Mouse (Mus musculus): ENCODE results near the gene Aebp1.

DNA sequence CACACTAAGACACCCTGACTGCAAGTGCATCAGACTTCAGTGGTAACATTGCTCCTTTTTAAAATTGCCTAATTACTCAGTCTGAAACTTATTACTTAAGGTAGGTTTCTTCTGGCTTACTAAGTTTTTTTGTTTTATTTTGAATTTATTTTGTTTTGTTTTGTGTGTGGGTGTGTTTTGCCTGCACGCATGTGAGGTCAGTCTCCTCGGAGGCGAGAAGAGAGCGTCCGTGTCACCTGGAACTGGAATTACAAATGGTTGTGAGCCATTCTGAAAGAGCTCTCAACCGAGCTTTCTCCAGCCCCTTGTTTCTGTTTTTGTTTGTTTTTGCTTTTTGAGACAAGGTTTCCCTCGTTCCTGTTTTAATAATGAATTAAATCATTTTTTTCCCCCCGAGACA is 16.9 kb downstream of the Aebp1 start:
- no peak for TF ChIP-seq POLR2A (IDR thresholded peaks at IDR 0.05; ENCODE audit: low read depth, low read length)
- no peak for TF ChIP-seq CTCF (IDR thresholded peaks at IDR 0.05; ENCODE audit: borderline replicate concordance, insufficient read depth, low read length)
